28 mouse cellular contexts compared by ENCODE assay signal in genomic region chr13:69550831-69551230, GRCm38 (mm10).
"Had no signal": no experiment of that assay in that cellular context is flagged by ENCODE, and none has a peak within 500 bp of the region (broad histone marks: within the 10 kb centered on the region; RNA-seq: fewer than 3 reads in every experiment).

No protein-coding gene starts in this region.

- H3K36me3 ChIP-seq: heart, embryonic 12.5 days; heart, embryonic 13.5 days; heart, embryonic 15.5 days; hindbrain, embryonic 10.5 days; hindbrain, embryonic 12.5 days; hindbrain, embryonic 13.5 days; hindbrain, embryonic 15.5 days; intestine, embryonic 15.5 days; kidney, embryonic 15.5 days had no signal

- DNase-seq: heart, postnatal 10 days; heart, postnatal 4 days; kidney, adult 11 months; kidney, adult 18-20 months; kidney, adult 2 months; kidney, adult 8-10 months; kidney, adult 9 months; kidney, postnatal 10 days; kidney, postnatal 14 days; kidney, postnatal 25 days; kidney, postnatal 36 days; kidney, postnatal 4 days; layer of hippocampus, adult 9-11 months; layer of hippocampus, postnatal 36 days had no signal

- H3K4me1 ChIP-seq: heart, embryonic 15.5 days; hindbrain, embryonic 10.5 days; hindbrain, embryonic 12.5 days; hindbrain, embryonic 13.5 days; hindbrain, embryonic 15.5 days; intestine, embryonic 15.5 days; kidney, embryonic 15.5 days had no signal

- H3K27ac ChIP-seq: heart, embryonic 13.5 days; heart, embryonic 15.5 days; hindbrain, embryonic 10.5 days; hindbrain, embryonic 12.5 days; hindbrain, embryonic 13.5 days; hindbrain, embryonic 14.5 days; hindbrain, embryonic 15.5 days; hindbrain, postnatal 0 days; intestine, embryonic 15.5 days; kidney, embryonic 15.5 days; kidney, postnatal 0 days; layer of hippocampus, adult 2 months; left cerebral cortex, adult 2 months had no signal

- H3K4me3 ChIP-seq: heart, embryonic 12.5 days; heart, embryonic 13.5 days; heart, embryonic 15.5 days; hindbrain, embryonic 10.5 days; hindbrain, embryonic 12.5 days; hindbrain, embryonic 13.5 days; hindbrain, embryonic 15.5 days; intestine, embryonic 15.5 days; kidney, embryonic 15.5 days; layer of hippocampus, adult 2 months; left cerebral cortex, adult 2 months had no signal

- H3K9me3 ChIP-seq: heart, embryonic 12.5 days; heart, embryonic 13.5 days; heart, embryonic 15.5 days; hindbrain, embryonic 10.5 days; hindbrain, embryonic 12.5 days; hindbrain, embryonic 13.5 days; hindbrain, embryonic 15.5 days; intestine, embryonic 15.5 days; kidney, embryonic 15.5 days had no signal

- H3K27me3 ChIP-seq: heart, embryonic 12.5 days; hindbrain, embryonic 12.5 days; hindbrain, embryonic 13.5 days; hindbrain, embryonic 15.5 days; intestine, embryonic 15.5 days had no signal
